Mouse (Mus musculus): ENCODE measurements around the gene Rcc2. TPM values are rescaled to one million over a fixed set of nuclear protein-coding genes. Genes with fewer than 3 reads are reported as not detected.

Gene Rcc2
- total RNA-seq, 2 experiments from 2014 or later = 8.4 to 9.8 TPM

GRCm38 (mm10) chr4:140709617-140710016, 9.3 kb downstream of the Rcc2 start:
- no peak for DNase-seq

- no peak for DNase-seq
Measured at GRCm38 (mm10) chr4:140710781-140711180, 10.4 kb downstream of the Rcc2 start.

- peak; percentile 74 for DNase-seq
Measured at GRCm38 (mm10) chr4:140711360-140711759, 11.0 kb downstream of the Rcc2 start.

GRCm38 (mm10) chr4:140713480-140714365, 13.4 kb downstream of the Rcc2 start:
- DNase-seq = peak; percentile 92

GRCm38 (mm10) chr4:140714586-140714985, 14.2 kb downstream of the Rcc2 start:
- no peak for DNase-seq

GRCm38 (mm10) chr4:140716994-140717393, 16.7 kb downstream of the Rcc2 start:
- no peak for DNase-seq

- no peak for DNase-seq
Measured at GRCm38 (mm10) chr4:140718436-140718835, 18.1 kb downstream of the Rcc2 start.

GRCm38 (mm10) chr4:140720091-140720490, 19.8 kb downstream of the Rcc2 start:
- no peak for DNase-seq

- no peak for DNase-seq
Measured at GRCm38 (mm10) chr4:140721968-140722490, 21.7 kb downstream of the Rcc2 start.

GRCm38 (mm10) chr4:140722710-140723109, 22.4 kb downstream of the Rcc2 start:
- DNase-seq = no peak

- DNase-seq = no peak
Measured at GRCm38 (mm10) chr4:140723192-140723591, 22.9 kb downstream of the Rcc2 start.

GRCm38 (mm10) chr4:140723801-140724200, 23.5 kb downstream of the Rcc2 start:
- DNase-seq = no peak

GRCm38 (mm10) chr4:140724739-140725138, 24.4 kb downstream of the Rcc2 start:
- DNase-seq = no peak

GRCm38 (mm10) chr4:140726907-140727306, 26.6 kb downstream of the Rcc2 start:
- DNase-seq = no peak

- DNase-seq = no peak
Measured at GRCm38 (mm10) chr4:140731654-140732053, 31.3 kb downstream of the Rcc2 start.

- no peak for DNase-seq
Measured at GRCm38 (mm10) chr4:140732871-140733270, 32.5 kb downstream of the Rcc2 start.

GRCm38 (mm10) chr4:140740655-140741054, 40.3 kb downstream of the Rcc2 start:
- no peak for DNase-seq

- no peak for DNase-seq
Measured at GRCm38 (mm10) chr4:140741401-140741800, 41.1 kb downstream of the Rcc2 start.

GRCm38 (mm10) chr4:140742543-140742942, 42.2 kb downstream of the Rcc2 start, which contains the start of gene Padi6:
Gene Padi6, minus strand, starts transcription at chr4:140742643.
- no peak for DNase-seq

GRCm38 (mm10) chr4:140743086-140743485, 42.7 kb downstream of the Rcc2 start:
- DNase-seq = no peak

GRCm38 (mm10) chr4:140744654-140745053, 44.3 kb downstream of the Rcc2 start:
- DNase-seq = no peak

- no peak for DNase-seq
Measured at GRCm38 (mm10) chr4:140747978-140748377, 47.6 kb downstream of the Rcc2 start.

- DNase-seq = peak; percentile 56
Measured at GRCm38 (mm10) chr4:140750328-140750727, 50.0 kb downstream of the Rcc2 start.

- DNase-seq = no peak
Measured at GRCm38 (mm10) chr4:140753366-140753765, 53.0 kb downstream of the Rcc2 start.
